Mouse (Mus musculus): Measurements from ENCODE around the gene Fam129a. TPM values are rescaled to one million over a fixed set of nuclear protein-coding genes. Genes with fewer than 3 reads are reported as not detected.

Fam129a gene
- polyA plus RNA-seq (2014; fragmentation: Illumina TruSeq; extraction: RNeasy Lipid Tissue Mini Kit (QIAGEN cat#74804); ENCODE audit: low read depth, low replicate concordance) = 108 TPM

GRCm38 (mm10) chr1:151570981-151571837 is at the start of gene Fam129a:
TSS of gene Fam129a (plus strand) at chr1:151571186.

GRCm38 (mm10) chr1:151754881-151755659 is 184.1 kb downstream of the Fam129a start, which contains the start of gene Edem3:
TSS of gene Edem3 (plus strand) at chr1:151755371.

Other genes with a start within 250 kb of the Fam129a start
- gene Ivns1abp, start 226.7 kb upstream of the Fam129a start, polyA plus RNA-seq (2014; fragmentation: Illumina TruSeq; extraction: RNeasy Lipid Tissue Mini Kit (QIAGEN cat#74804); ENCODE audit: low read depth, low replicate concordance) = 1,520 TPM
- 72.2 TPM for gene Swt1, start 142.7 kb upstream of the Fam129a start, polyA plus RNA-seq (2014; fragmentation: Illumina TruSeq; extraction: RNeasy Lipid Tissue Mini Kit (QIAGEN cat#74804); ENCODE audit: low read depth, low replicate concordance)
- gene Trmt1l, start 142.6 kb upstream of the Fam129a start, polyA plus RNA-seq (2014; fragmentation: Illumina TruSeq; extraction: RNeasy Lipid Tissue Mini Kit (QIAGEN cat#74804); ENCODE audit: low read depth, low replicate concordance) = 53.4 TPM
- 115 TPM for gene Rnf2, start 70.2 kb upstream of the Fam129a start, polyA plus RNA-seq (2014; fragmentation: Illumina TruSeq; extraction: RNeasy Lipid Tissue Mini Kit (QIAGEN cat#74804); ENCODE audit: low read depth, low replicate concordance)
- gene Edem3, start 184.2 kb downstream of the Fam129a start, polyA plus RNA-seq (2014; fragmentation: Illumina TruSeq; extraction: RNeasy Lipid Tissue Mini Kit (QIAGEN cat#74804); ENCODE audit: low read depth, low replicate concordance) = 127 TPM

Measured in sigmoid colon, adult 10 weeks (tissue).